Mouse (Mus musculus) megakaryocyte progenitor cell, adult 5-6 weeks (primary cell): Measurements from ENCODE around the gene Gm47996. TPM values are rescaled to one million over a fixed set of nuclear protein-coding genes. Genes with fewer than 3 reads are reported as not detected.

ENCODE experiments used
- ATAC-seq: replicated peaks from 2 replicates; pipeline ENCODE4 v1.8.0; 2016; ENCODE audit warnings: mild to moderate bottlenecking, moderate TSS enrichment, inconsistent platforms; ENCODE audit not compliant: poor library complexity
- total RNA-seq, 2 experiments: library from RNA; stranded (forward) in 1 of 2; stranded (reverse) in 1 of 2; fragments of 157-497, 149-512 nt in 1 of 2; fragments of 200-1000 nt in 1 of 2; gene quantifications; 2 replicates each; pipeline versions ENCODE4 v1.2.3 to v1.2.4; 2015 to 2017

Gm47996 gene
- total RNA-seq, 2 experiments from 2014 or later = not detected

DNA sequence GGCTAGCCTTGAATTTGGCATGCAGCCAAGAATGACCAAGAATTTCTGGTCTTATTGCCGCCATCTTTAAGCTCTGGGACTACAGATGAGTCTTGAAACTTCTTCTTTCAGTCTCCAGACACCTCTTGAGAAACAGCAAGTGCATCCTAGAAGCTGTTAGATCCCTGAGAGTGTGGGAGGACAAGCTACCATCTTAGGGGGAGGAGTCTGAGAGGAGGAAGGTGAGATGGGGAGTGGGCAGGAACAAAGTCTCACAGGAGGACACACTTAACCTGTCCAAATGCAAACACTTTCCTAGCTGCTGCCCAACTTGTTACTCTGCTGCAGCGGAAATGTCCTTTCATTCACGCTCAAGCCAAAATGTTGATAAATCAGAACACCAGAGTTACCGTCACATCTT lies 34.8 kb downstream of the Gm47996 start:
- ATAC-seq = peak; percentile 53

DNA sequence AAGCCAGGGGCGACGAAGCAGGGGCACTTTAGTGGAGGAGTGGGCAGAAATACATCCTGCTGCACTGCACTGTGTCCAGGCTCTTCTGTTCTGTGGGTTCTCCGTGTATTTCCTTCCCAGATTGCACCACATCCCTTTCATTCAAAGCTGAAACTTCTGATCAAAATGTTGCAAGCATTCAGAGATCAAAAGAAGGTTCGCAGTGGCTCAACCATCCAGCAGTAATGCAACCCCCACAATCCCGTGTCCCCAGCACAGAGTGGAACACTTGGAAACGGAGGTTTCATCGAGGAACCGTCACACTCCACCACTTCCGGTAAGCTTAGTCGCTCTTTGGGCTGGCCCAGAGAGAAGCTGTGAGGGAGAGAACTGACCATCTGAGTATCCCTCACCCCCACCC lies 35.2 kb downstream of the Gm47996 start:
- ATAC-seq = peak; percentile 76

DNA sequence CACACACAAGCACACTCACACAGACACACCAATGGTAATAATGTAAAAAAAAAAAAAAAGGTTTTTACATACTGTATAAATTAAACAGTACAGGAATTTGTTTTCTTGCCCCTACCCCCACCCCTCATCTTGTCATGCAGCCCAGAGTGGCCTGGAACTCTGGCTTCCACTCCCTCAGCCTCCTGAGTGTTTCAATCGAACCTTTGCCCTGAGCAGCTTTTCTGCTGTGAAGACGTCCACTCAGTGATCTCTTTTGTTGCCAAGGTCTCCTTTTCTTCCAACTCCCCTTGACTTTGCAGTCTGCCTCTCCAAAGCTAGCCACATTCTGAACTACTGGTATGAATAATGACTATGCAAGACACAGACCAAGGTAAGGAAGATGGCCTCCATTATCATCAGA lies 35.9 kb downstream of the Gm47996 start:
- no peak for ATAC-seq

DNA sequence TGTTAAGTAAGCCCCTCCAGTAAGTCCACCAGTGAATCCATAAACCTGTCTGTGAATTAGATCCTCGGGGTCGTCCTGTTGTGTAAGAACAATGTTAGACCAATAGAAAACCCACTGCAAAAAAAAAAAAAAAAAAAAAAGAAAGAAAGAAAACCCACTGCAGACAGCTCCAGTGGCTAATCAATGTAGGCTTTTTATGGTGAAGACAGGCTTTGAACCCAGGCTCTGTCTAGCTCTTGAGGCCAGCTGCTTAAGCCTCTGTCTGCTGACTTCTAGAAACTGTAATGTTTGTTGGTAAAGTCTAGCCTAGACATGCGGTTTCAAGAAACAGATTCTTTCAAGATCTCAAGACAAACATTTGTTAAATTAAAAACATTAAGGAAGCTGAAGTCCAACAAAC lies 40.2 kb downstream of the Gm47996 start:
- no peak for ATAC-seq

DNA sequence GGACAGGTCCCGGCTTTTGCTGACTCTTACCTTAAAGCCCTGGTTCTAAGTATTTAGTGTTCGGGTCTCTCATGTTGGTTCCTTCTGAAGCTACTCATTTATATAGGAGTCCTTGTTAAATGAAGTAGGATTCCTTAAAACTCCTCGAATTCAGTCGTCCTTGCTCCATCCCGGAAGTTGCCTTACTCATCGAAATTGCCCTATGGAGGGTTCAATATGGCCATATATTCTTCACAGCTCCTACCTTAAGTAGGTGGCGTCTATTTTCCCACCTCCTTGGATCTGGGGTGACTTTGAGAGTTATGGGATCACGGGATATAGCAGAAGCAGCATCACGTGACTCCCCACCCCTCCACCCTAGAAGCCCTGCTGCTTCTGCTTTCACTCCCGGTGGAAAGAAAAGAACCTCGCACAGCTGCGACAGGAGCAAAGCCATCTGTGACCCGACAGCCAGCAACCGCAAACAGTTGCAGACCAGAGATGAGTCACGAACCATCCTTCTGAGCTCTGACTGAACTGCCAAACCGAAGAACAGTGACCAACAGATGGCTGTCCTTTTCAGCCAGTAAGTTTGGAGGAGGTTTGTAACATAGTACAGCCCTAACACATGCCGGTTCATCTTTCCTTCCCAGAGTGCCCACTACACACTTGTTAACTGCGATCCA lies 40.7 kb downstream of the Gm47996 start:
- peak; percentile 91 for ATAC-seq

DNA sequence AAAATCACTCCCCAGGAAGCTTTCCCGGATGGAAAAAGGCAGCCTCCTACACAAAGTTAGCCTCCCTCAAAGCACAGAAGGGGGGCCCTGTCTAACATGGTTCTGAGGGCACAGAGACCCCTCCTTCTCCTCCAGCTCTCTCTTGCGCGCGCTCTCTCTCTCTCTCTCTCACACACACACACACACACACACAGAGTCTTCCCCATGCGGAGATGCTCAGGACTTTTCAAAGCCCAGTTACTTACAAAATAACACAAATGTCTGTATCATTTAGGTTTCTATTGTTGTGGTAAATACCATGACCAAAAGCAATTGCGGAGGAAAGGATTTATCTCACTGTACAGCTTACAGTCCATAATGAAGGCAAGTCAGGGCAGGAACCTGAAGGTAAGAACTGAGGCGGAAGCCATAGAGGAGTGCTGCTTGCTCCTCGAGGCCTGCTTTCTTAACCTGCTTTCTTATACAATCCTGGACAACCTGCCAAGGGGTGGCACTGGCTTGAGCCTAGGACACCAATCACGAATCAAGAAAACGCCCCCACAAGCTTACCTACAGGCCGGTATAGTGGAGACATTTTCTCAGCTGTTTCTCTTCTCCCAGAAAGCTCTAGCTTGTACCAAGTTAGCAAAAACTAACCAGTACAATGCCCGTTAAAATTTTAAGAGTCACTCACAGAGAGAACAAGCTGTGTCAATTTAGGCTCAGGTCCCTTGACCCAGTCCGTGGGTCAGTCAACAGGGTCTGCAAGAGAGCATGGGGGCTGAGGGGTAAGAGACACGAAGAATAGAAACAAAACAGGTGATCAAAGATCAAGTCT lies 41.5 kb downstream of the Gm47996 start:
- peak; percentile 8; the same call in 1 of the 2 replicates for ATAC-seq

DNA sequence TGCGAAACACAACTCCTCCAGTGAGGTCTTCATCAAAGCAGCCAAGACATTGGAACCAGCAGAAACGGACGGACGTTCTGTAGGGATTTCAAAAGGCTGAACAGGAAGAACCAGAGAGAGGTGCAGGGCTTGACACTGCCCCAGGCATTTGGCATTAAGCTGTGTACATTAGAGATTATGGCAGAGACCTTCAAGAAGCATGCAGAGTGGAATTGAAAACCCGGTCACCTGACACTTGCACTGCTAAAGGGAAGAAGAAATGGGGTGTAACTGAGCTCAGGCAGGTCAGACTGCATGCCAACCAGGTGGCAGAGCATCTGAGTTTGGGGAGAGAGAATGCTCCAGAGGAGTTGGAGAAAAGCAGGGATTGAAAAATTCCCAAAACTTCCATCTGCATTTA lies 45.5 kb downstream of the Gm47996 start:
- no peak for ATAC-seq

DNA sequence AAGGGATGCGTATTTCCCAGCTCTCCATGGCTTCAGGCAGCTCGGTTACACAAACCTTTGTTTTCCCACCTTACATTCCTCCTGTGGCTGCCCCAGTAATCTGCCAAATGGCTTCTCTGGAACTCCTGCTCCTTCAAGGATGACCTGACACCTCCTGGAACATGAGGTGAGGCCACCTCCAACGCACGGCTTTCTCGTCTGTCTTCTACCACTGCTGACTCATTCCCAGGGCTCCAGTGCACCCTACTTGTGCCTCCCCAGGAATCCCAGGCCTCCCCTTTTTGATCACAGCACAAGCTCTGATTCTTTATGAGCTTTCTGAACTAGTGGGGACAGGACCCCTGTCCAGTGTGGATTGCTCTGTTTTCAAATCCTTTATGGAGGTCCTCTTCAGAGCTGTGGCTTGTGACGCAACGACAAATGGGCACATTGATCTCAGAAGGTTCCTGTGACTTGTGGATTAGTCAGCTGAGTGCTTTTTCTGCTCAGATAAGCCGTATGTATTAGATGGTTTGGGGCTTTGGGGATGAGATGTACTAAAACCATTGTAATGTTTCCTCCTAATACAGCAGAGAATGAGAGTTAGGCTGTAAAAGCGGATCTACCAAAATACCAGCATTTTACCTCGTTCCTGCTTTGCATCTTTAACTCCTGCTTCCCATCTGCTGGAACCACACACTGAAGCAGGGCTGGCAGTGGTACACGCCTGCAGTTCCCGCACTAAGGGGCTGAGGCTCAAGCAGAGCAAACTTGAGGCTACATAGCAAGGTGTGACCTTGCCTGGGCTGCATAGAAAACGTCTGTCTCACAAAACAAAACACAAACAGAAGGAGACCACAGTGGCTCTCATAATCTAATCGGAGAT lies 48.4 kb downstream of the Gm47996 start:
- peak; percentile 63 for ATAC-seq

DNA sequence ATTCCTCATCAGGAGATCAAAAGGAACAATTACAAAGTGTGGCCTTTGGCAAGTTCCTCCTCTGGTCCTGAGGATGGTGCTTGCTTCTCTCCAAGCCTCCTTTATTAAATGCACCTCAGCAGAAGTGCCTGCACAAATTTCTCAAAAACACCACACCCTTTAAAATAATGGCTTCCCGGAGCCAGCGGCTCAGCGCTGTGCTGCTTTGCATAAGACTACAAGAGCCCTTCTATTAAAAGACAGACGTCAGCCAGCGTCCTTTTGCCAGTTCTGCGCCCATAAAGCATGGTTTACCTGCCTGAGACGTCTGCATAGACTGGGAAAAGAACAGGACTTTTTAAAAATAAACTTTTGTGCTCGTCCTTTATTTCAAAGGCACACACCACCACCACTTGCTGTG lies 49.1 kb downstream of the Gm47996 start:
- no peak for ATAC-seq

Other genes with a start within 250 kb of the Gm47996 start
- 0.02 TPM in 1 of 2 replicates, not detected in the other for gene Hmcn1, start 216.7 kb upstream of the Gm47996 start, total RNA-seq (2015)
- not detected in 2 replicates for gene Hmcn1, start 216.7 kb upstream of the Gm47996 start, total RNA-seq (2017)
- 0.20 TPM in 1 of 2 replicates, not detected in the other for gene Gm47985, start 27.6 kb upstream of the Gm47996 start, total RNA-seq (2015)
- not detected in 2 replicates for gene Gm47985, start 27.6 kb upstream of the Gm47996 start, total RNA-seq (2017)
- 0.30 TPM in 1 of 2 replicates, not detected in the other for gene Gm8947, start 17.8 kb upstream of the Gm47996 start, total RNA-seq (2015)
- gene Gm8947, start 17.8 kb upstream of the Gm47996 start, total RNA-seq (2017) = not detected in 2 replicates
- gene Gm47995, start 11.7 kb upstream of the Gm47996 start, total RNA-seq (2015) = not detected in 2 replicates
- gene Gm47995, start 11.7 kb upstream of the Gm47996 start, total RNA-seq (2017) = not detected in 2 replicates
- not detected in 2 replicates for gene 3110040M04Rik, start 6.0 kb upstream of the Gm47996 start, total RNA-seq (2015)
- gene 3110040M04Rik, start 6.0 kb upstream of the Gm47996 start, total RNA-seq (2017) = 1.3 TPM in 1 of 2 replicates, not detected in the other
- gene Ivns1abp, start 134.3 kb downstream of the Gm47996 start, total RNA-seq (2015) = 277 and 293 TPM in 2 replicates
- gene Ivns1abp, start 134.3 kb downstream of the Gm47996 start, total RNA-seq (2017) = 330 and 449 TPM in 2 replicates
- 29.1 and 37.6 TPM in 2 replicates for gene Swt1, start 218.3 kb downstream of the Gm47996 start, total RNA-seq (2015)
- 20.6 and 24.5 TPM in 2 replicates for gene Swt1, start 218.3 kb downstream of the Gm47996 start, total RNA-seq (2017)
- 38.4 and 51.5 TPM in 2 replicates for gene Trmt1l, start 218.4 kb downstream of the Gm47996 start, total RNA-seq (2015)
- gene Trmt1l, start 218.4 kb downstream of the Gm47996 start, total RNA-seq (2017) = 25.7 and 26.2 TPM in 2 replicates